Mouse (Mus musculus): Measurements from ENCODE around the gene Smtnl2. TPM values are rescaled to one million over a fixed set of nuclear protein-coding genes. Genes with fewer than 3 reads are reported as not detected.

Gene Smtnl2
- polyA plus RNA-seq, 1 experiment from 2014 or later: 148 TPM

Small RNA genes lying within 50 kb of the gene (microRNA-seq; reads per million reads assigned to microRNA genes)
- gene Mir6338: not detected

Other genes starting within 250 kb of the Smtnl2 start
- 0.10 and 0.24 TPM in 2 replicates for gene Gm43951, start 204.9 kb downstream of the Smtnl2 start, polyA plus RNA-seq (2016; fragmentation: Nextera tagmentation; extraction: Ambion mirVana)
- gene 4933427D14Rik, start 204.3 kb downstream of the Smtnl2 start, polyA plus RNA-seq (2016; fragmentation: Nextera tagmentation; extraction: Ambion mirVana): 7.1 and 9.4 TPM in 2 replicates
- 161 and 183 TPM in 2 replicates for gene Txndc17, start 204.2 kb downstream of the Smtnl2 start, polyA plus RNA-seq (2016; fragmentation: Nextera tagmentation; extraction: Ambion mirVana)
- gene Med31, start 196.1 kb downstream of the Smtnl2 start, polyA plus RNA-seq (2016; fragmentation: Nextera tagmentation; extraction: Ambion mirVana): 26.9 and 36.9 TPM in 2 replicates
- gene Slc13a5, start 144.5 kb downstream of the Smtnl2 start, polyA plus RNA-seq (2016; fragmentation: Nextera tagmentation; extraction: Ambion mirVana): 0.18 and 0.26 TPM in 2 replicates
- gene Xaf1, start 110.1 kb downstream of the Smtnl2 start, polyA plus RNA-seq (2016; fragmentation: Nextera tagmentation; extraction: Ambion mirVana): 1.5 and 1.6 TPM in 2 replicates
- gene Fbxo39, start 97.3 kb downstream of the Smtnl2 start, polyA plus RNA-seq (2016; fragmentation: Nextera tagmentation; extraction: Ambion mirVana): not detected in 2 replicates
- gene Tekt1, start 49.3 kb downstream of the Smtnl2 start, polyA plus RNA-seq (2016; fragmentation: Nextera tagmentation; extraction: Ambion mirVana): 0.39 and 2.0 TPM in 2 replicates
- gene Ggt6, start 23.8 kb upstream of the Smtnl2 start, polyA plus RNA-seq (2016; fragmentation: Nextera tagmentation; extraction: Ambion mirVana): not detected in 2 replicates
- gene Mybbp1a, start 29.6 kb upstream of the Smtnl2 start, polyA plus RNA-seq (2016; fragmentation: Nextera tagmentation; extraction: Ambion mirVana): 133 and 186 TPM in 2 replicates
- 5.7 and 7.1 TPM in 2 replicates for gene Spns2, start 78.2 kb upstream of the Smtnl2 start, polyA plus RNA-seq (2016; fragmentation: Nextera tagmentation; extraction: Ambion mirVana)
- gene Spns3, start 138.8 kb upstream of the Smtnl2 start, polyA plus RNA-seq (2016; fragmentation: Nextera tagmentation; extraction: Ambion mirVana): 0.11 and 0.28 TPM in 2 replicates
- 61.6 and 70.1 TPM in 2 replicates for gene Ube2g1, start 195.6 kb upstream of the Smtnl2 start, polyA plus RNA-seq (2016; fragmentation: Nextera tagmentation; extraction: Ambion mirVana)

All from heart, embryonic 10.5 days (tissue).